Mouse (Mus musculus): ENCODE data around the gene Arrb1. TPM values are rescaled to one million over a fixed set of nuclear protein-coding genes. Genes with fewer than 3 reads are reported as not detected.
A peak's percentile ranks its signal among the peaks of the same experiment; 100 is the strongest.

The Arrb1 gene
- polyA plus RNA-seq, 1 experiment from 2014 or later: 3.6 TPM

DNA sequence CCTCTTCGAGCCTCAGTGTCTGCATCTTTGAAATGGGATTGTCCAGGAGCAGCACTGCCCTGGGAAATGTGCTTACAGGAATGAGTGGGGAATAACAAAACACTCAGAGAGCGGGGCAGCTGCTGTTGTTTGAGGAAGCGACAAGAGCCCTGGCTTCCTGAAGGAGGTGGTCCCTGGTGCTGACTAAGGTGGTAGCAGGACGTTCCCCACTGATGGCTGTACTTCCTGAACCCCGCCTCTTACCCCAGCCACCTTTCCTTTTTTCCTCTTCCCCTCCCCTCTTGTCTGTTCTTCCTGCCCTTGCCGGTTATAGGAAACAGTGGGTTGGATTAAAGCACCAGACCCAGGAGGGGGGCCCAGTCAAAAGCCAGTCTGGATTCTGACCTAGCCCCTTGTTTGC lies 45.0 kb downstream of the Arrb1 start:
- ATAC-seq (ENCODE audit: low FRiP score, low TSS enrichment): no peak

DNA sequence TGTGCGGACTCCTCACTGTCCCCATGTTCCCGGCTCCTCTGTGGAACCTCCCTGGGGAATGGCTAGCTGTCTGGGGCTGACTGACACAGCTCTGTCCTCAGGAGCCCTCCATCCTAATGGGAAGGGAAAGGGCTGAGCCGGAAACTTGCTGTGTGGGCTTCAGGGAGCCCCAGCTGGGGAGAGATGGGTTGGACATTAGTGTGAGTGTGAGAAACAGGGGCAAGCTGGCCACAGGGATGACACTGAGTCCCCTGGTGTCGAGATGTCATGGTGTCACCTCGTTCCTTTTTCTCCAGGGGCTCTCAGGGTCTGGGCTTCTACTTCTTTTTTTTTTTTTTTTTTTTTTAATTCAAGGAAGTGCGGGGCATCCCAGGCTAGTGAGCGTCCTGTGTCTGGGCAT lies 47.0 kb downstream of the Arrb1 start:
- no peak overlapping the region for H3K27ac ChIP-seq (ENCODE audit: low read depth, low read length)
- H3K27me3 ChIP-seq (ENCODE audit: control insufficient read depth, insufficient read depth, low read length): no peaks in the 10 kb centered on the region; the same call in 1 of the 2 replicates
- no peak overlapping the region for H3K4me2 ChIP-seq (replicated peaks; ENCODE audit: low read depth, low read length)
- WGBS: 75% methylated on average over 7 of the region's 7 CpGs
- H3K9ac ChIP-seq (ENCODE audit: low read depth, low read length): no peak overlapping the region
- no peaks in the 10 kb centered on the region; the same call in 1 of the 2 replicates for H3K4me1 ChIP-seq (ENCODE audit: control insufficient read depth, insufficient read depth, low read length)
- H3K4me3 ChIP-seq (ENCODE audit: low read length): no peak overlapping the region
- ATAC-seq (ENCODE audit: low FRiP score, low TSS enrichment): no peak
- H3K36me3 ChIP-seq (ENCODE audit: control insufficient read depth, insufficient read depth, low read length): no peaks in the 10 kb centered on the region
- H3K9me3 ChIP-seq (ENCODE audit: control insufficient read depth, low read length): no peaks in the 10 kb centered on the region

More for the DNA sequence above, 45.0 kb downstream of the Arrb1 start:
- Histone ChIP-seq H3K9ac (ENCODE audit: low read depth, low read length) (no peak overlapping the region), H3K27ac (ENCODE audit: low read depth, low read length) (no peak overlapping the region), H3K9me3 (ENCODE audit: control insufficient read depth, low read length) (no peaks in the 10 kb centered on the region), H3K4me3 (ENCODE audit: low read length) (no peak overlapping the region), H3K4me2 (replicated peaks; ENCODE audit: low read depth, low read length) (no peak overlapping the region), H3K4me1 (ENCODE audit: control insufficient read depth, insufficient read depth, low read length) (no peaks in the 10 kb centered on the region; the same call in 1 of the 2 replicates), H3K27me3 (ENCODE audit: control insufficient read depth, insufficient read depth, low read length) (no peaks in the 10 kb centered on the region; the same call in 1 of the 2 replicates), H3K36me3 (ENCODE audit: control insufficient read depth, insufficient read depth, low read length) (no peaks in the 10 kb centered on the region)
- 29% methylated on average over 6 of the region's 6 CpGs for WGBS

DNA sequence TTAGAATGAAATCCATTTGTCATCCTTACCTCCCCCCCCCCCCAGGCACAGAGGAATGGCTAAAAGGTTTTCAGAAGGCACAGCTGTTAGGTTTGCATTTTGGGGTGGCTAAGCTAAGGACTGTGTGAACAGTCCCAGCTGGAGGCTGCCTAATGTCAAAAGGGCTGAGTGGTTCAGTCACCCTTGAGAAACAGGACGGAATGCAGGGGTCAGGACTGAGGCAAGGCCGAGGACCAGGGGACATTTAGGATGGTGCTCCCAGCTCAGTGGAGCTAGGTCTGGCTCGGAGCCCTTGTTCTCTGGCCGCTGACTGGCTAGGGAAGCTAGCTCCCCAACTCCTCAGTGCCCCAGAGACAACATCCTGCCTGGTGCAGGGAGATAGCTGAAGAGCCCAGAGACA lies 47.6 kb downstream of the Arrb1 start:
- Histone ChIP-seq H3K27me3 (ENCODE audit: control insufficient read depth, insufficient read depth, low read length) (no peaks in the 10 kb centered on the region; the same call in 1 of the 2 replicates), H3K27ac (ENCODE audit: low read depth, low read length) (no peak overlapping the region), H3K9ac (ENCODE audit: low read depth, low read length) (no peak overlapping the region), H3K36me3 (ENCODE audit: control insufficient read depth, insufficient read depth, low read length) (no peaks in the 10 kb centered on the region), H3K4me3 (ENCODE audit: low read length) (no peak overlapping the region), H3K4me2 (replicated peaks; ENCODE audit: low read depth, low read length) (no peak overlapping the region), H3K9me3 (ENCODE audit: control insufficient read depth, low read length) (no peaks in the 10 kb centered on the region), H3K4me1 (ENCODE audit: control insufficient read depth, insufficient read depth, low read length) (no peaks in the 10 kb centered on the region; the same call in 1 of the 2 replicates)
- ATAC-seq (ENCODE audit: low FRiP score, low TSS enrichment): no peak
- 59% methylated on average over 4 of the region's 4 CpGs for WGBS

DNA sequence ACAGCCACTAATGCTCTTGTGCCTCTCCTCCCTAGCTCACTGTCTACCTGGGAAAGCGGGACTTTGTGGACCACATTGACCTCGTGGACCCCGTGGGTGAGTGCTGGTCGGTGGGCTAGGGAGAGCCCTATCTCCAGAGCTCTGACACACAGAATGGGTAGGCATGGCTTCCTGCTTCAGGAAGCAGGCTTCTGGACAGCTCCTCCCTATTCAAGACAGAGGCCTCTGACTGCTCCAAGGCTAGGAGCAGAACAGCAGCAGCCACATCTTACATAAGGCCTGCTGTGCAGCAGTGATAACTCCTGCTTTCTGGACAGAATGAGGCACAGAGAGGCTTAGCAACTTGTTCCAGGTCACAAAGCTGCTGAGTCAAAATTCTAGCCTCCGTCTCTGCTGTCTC lies 48.4 kb downstream of the Arrb1 start:
- H3K4me2 ChIP-seq (replicated peaks; ENCODE audit: low read depth, low read length): no peak overlapping the region

DNA sequence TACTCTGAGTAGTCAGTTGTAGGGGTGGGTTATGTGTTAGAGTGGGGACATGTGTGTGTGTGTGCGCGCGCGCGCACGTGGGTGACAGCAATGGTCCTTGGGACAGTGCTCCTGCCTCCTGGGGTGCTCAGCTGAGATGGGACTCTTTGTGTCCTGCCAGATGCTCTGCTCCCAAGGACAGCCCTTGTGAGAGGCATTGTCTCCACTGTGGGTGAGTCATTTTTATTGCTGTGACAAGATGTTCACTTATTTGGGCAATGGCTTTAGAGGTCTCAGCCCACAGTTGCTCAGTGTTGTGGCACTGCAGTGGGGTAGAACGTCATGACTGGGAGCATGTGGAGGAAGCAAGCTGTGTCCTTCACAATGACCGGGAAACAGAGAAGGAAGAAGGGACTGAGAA lies 50.7 kb downstream of the Arrb1 start:
- H3K4me3 ChIP-seq (ENCODE audit: low read length): no peak overlapping the region
- no peak overlapping the region for H3K4me2 ChIP-seq (replicated peaks; ENCODE audit: low read depth, low read length)
- no peaks in the 10 kb centered on the region for H3K9me3 ChIP-seq (ENCODE audit: control insufficient read depth, low read length)
- H3K4me1 ChIP-seq (ENCODE audit: control insufficient read depth, insufficient read depth, low read length): no peaks in the 10 kb centered on the region
- no peak overlapping the region for H3K27ac ChIP-seq (ENCODE audit: low read depth, low read length)
- 93% methylated on average over 8 of the region's 8 CpGs for WGBS
- no peaks in the 10 kb centered on the region for H3K27me3 ChIP-seq (ENCODE audit: control insufficient read depth, insufficient read depth, low read length)
- no peak for ATAC-seq (ENCODE audit: low FRiP score, low TSS enrichment)
- H3K36me3 ChIP-seq (ENCODE audit: control insufficient read depth, insufficient read depth, low read length): no peaks in the 10 kb centered on the region; the same call in 1 of the 2 replicates
- H3K9ac ChIP-seq (ENCODE audit: low read depth, low read length): no peak overlapping the region

More for the DNA sequence above, 48.4 kb downstream of the Arrb1 start:
- Histone ChIP-seq H3K9ac (ENCODE audit: low read depth, low read length) (no peak overlapping the region), H3K9me3 (ENCODE audit: control insufficient read depth, low read length) (no peaks in the 10 kb centered on the region), H3K4me1 (ENCODE audit: control insufficient read depth, insufficient read depth, low read length) (no peaks in the 10 kb centered on the region; the same call in 1 of the 2 replicates), H3K4me3 (ENCODE audit: low read length) (no peak overlapping the region), H3K27ac (ENCODE audit: low read depth, low read length) (no peak overlapping the region), H3K36me3 (ENCODE audit: control insufficient read depth, insufficient read depth, low read length) (no peaks in the 10 kb centered on the region), H3K27me3 (ENCODE audit: control insufficient read depth, insufficient read depth, low read length) (no peaks in the 10 kb centered on the region; the same call in 1 of the 2 replicates)
- ATAC-seq (ENCODE audit: low FRiP score, low TSS enrichment): no peak
- WGBS: 81% methylated on average over 5 of the region's 5 CpGs

DNA sequence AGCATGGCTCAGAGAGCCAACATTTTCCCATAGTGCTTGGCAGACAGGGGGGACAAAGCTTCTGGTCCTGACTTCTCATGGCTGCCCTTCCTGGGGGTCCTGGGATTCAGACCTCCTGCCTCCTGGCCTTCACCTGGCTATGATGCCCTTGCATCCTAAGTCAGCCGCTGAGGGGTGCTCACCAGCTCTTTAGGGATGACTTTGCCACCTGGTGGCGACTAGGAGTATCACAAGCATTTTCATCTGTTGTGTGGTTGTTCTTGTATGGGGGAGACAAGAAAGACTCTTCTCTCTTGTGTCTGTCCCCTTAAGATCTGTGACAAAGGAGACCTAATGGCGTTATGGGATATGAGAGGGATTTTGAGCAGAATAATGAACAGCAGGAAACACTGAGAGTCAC lies 54.8 kb downstream of the Arrb1 start:
- Histone ChIP-seq H3K9me3 (ENCODE audit: control insufficient read depth, low read length) (no peaks in the 10 kb centered on the region), H3K4me1 (ENCODE audit: control insufficient read depth, insufficient read depth, low read length) (no peaks in the 10 kb centered on the region), H3K27me3 (ENCODE audit: control insufficient read depth, insufficient read depth, low read length) (no peaks in the 10 kb centered on the region), H3K27ac (ENCODE audit: low read depth, low read length) (no peak overlapping the region), H3K9ac (ENCODE audit: low read depth, low read length) (no peak overlapping the region), H3K36me3 (ENCODE audit: control insufficient read depth, insufficient read depth, low read length) (peaks cover 14% of the 10 kb centered on the region; the same call in 1 of the 2 replicates), H3K4me3 (ENCODE audit: low read length) (no peak overlapping the region), H3K4me2 (replicated peaks; ENCODE audit: low read depth, low read length) (no peak overlapping the region)
- WGBS: 19% methylated on average over 3 of the region's 3 CpGs
- ATAC-seq (ENCODE audit: low FRiP score, low TSS enrichment): no peak

DNA sequence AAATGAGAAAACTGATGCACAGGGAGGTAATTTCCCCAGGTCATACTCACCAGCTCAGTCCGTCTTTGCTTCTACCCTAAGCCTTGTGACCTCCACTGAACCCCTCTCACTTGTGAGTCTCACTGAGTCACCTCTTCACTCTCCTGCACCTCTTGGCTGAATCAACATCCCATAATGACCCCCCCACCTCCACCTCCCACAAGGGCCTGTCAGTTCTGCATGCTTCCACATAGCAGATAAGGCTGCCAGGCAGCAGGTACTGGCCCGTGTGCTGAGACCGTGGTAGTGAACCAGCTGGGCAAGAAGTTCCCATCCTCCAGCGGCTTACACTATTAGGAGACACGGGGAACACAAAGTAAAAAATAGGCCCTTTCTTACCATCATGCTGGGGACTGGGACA lies 55.4 kb downstream of the Arrb1 start:
- H3K27ac ChIP-seq (ENCODE audit: low read depth, low read length): no peak overlapping the region
- WGBS: 93% methylated on average over 5 of the region's 5 CpGs
- H3K36me3 ChIP-seq (ENCODE audit: control insufficient read depth, insufficient read depth, low read length): peaks cover 19% of the 10 kb centered on the region; the same call in 1 of the 2 replicates
- no peak overlapping the region for H3K4me2 ChIP-seq (replicated peaks; ENCODE audit: low read depth, low read length)
- H3K4me3 ChIP-seq (ENCODE audit: low read length): no peak overlapping the region
- ATAC-seq (ENCODE audit: low FRiP score, low TSS enrichment): no peak
- no peaks in the 10 kb centered on the region for H3K4me1 ChIP-seq (ENCODE audit: control insufficient read depth, insufficient read depth, low read length)
- H3K9ac ChIP-seq (ENCODE audit: low read depth, low read length): no peak overlapping the region
- H3K9me3 ChIP-seq (ENCODE audit: control insufficient read depth, low read length): no peaks in the 10 kb centered on the region
- no peaks in the 10 kb centered on the region for H3K27me3 ChIP-seq (ENCODE audit: control insufficient read depth, insufficient read depth, low read length)

DNA sequence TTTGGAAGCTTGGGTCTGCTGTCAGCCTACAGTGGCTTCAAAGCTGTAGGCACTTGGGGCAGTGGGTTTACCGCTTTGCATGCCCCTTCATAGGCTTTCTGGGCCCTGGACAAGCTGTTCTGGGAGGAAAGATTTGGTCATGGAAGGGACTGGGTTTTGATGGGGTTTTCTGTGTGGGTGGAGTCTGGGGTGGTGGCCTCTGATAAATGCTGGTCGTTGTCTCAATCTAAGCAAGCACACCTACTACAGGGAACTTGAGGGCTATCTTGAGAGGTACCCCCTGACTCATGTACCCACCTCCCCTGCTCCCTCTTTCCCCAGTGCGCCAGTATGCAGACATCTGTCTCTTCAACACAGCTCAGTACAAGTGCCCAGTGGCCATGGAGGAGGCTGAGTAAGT lies 57.4 kb downstream of the Arrb1 start:
- H3K9ac ChIP-seq (ENCODE audit: low read depth, low read length): no peak overlapping the region
- ATAC-seq (ENCODE audit: low FRiP score, low TSS enrichment): no peak
- WGBS: 96% methylated on average over 3 of the region's 3 CpGs
- no peak overlapping the region for H3K27ac ChIP-seq (ENCODE audit: low read depth, low read length)
- no peak overlapping the region for H3K4me3 ChIP-seq (ENCODE audit: low read length)
- H3K9me3 ChIP-seq (ENCODE audit: control insufficient read depth, low read length): no peaks in the 10 kb centered on the region
- no peaks in the 10 kb centered on the region for H3K27me3 ChIP-seq (ENCODE audit: control insufficient read depth, insufficient read depth, low read length)
- peaks cover 19% of the 10 kb centered on the region; the same call in 1 of the 2 replicates for H3K36me3 ChIP-seq (ENCODE audit: control insufficient read depth, insufficient read depth, low read length)
- H3K4me1 ChIP-seq (ENCODE audit: control insufficient read depth, insufficient read depth, low read length): no peaks in the 10 kb centered on the region
- H3K4me2 ChIP-seq (replicated peaks; ENCODE audit: low read depth, low read length): no peak overlapping the region

DNA sequence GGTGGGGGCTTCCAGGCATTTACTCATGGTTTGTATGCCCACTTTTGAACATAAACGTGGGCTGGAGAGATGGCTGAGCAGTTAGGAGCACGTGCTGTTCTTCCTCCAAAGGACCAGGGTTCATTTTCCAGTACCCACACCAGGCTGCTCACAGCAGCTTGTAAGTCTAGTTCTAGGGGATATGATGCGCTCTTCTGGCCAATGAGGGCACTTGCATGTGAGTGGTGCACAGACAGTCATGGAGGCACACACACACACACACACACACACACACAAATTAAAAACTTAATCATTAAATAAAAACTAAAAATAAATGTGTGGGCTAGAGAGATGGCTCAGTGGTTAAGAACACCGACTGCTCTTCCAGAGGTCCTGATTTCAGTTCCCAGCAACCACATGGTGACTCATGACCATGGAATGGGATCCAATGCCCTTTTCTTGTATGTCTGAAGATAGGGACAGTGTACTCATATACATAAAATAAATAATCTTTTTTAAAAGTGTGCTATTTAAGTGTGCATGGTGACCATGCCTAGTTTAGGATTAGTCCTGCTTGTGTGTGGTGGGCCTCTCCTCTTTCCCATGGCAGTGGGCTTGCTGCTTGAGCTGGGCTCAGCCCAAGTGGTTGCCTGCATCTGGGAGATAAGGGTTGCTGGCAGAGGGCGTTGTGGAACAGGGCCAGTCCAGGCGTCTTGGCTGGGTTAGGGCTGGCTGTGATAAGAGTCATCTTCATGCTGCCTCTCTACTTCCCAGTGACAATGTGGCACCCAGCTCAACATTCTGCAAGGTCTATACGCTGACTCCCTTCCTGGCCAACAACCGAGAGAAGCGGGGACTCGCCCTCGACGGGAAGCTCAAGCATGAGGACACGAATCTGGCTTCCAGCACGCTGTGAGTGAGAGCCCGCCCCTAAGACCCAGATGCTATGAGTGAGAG lies 58.9 kb downstream of the Arrb1 start:
- Histone ChIP-seq H3K9ac (ENCODE audit: low read depth, low read length) (no peak overlapping the region), H3K36me3 (ENCODE audit: control insufficient read depth, insufficient read depth, low read length) (peaks cover 22% of the 10 kb centered on the region; the same call in 1 of the 2 replicates), H3K4me1 (ENCODE audit: control insufficient read depth, insufficient read depth, low read length) (no peaks in the 10 kb centered on the region), H3K9me3 (ENCODE audit: control insufficient read depth, low read length) (no peaks in the 10 kb centered on the region), H3K27ac (ENCODE audit: low read depth, low read length) (no peak overlapping the region), H3K4me3 (ENCODE audit: low read length) (no peak overlapping the region), H3K27me3 (ENCODE audit: control insufficient read depth, insufficient read depth, low read length) (no peaks in the 10 kb centered on the region), H3K4me2 (replicated peaks; ENCODE audit: low read depth, low read length) (no peak overlapping the region)
- 0 out of 2 replicates have a peak, but pooled peaks have one; percentile 22 for ATAC-seq (ENCODE audit: low FRiP score, low TSS enrichment)
- WGBS: 91% methylated on average over 15 of the region's 15 CpGs

All from kidney, embryonic 14.5 days (tissue).